Mouse (Mus musculus): ENCODE measurements around the gene Olfr855.

GRCm38 (mm10) chr9:19567282-19567681, 15.1 kb upstream of the Olfr855 start, which contains the start of gene Olfr854:
- TF ChIP-seq CTCF (IDR thresholded peaks at IDR 0.05; ENCODE audit: low read depth) (no peak), EP300 (IDR thresholded peaks at IDR 0.05; ENCODE audit: low read depth) (no peak)

Measured in liver, embryonic 14.5 days (tissue).